Mouse (Mus musculus) kidney, adult 2 months (tissue): Measurements from ENCODE around the gene Slit3. TPM values are rescaled to one million over a fixed set of nuclear protein-coding genes. Genes with fewer than 3 reads are reported as not detected.

Experiments used
- DNase-seq: peaks from one replicate; pipeline ENCODE4 v3.0.0; 2021
- H3K27ac ChIP-seq: fragments of 200-500 bp; 2 replicates; pipeline ENCODE4 v1.5.1; 2012; ENCODE audit warnings: low read depth, low read length, control low read depth, inconsistent platforms; ENCODE audit not compliant: insufficient read depth
- H3K27me3 ChIP-seq: fragments of 200-500 bp; replicated peaks from 2 replicates; pipeline ENCODE4 v1.6.1; 2012; ENCODE audit warnings: mild to moderate bottlenecking, moderate library complexity, low read length, inconsistent platforms; ENCODE audit not compliant: control insufficient read depth, insufficient read depth
- H3K36me3 ChIP-seq: fragments of 200-500 bp; 2 replicates; pipeline ENCODE4 v1.6.1; 2012; ENCODE audit warnings: mild to moderate bottlenecking, moderate library complexity, low read length, inconsistent platforms; ENCODE audit not compliant: control insufficient read depth, insufficient read depth
- H3K4me1 ChIP-seq: fragments of 200-500 bp; 2 replicates; pipeline ENCODE4 v1.6.1; 2011; ENCODE audit warnings: low read length; ENCODE audit not compliant: control insufficient read depth, insufficient read depth
- H3K4me3 ChIP-seq: fragments of 200-500 bp; 2 replicates; pipeline ENCODE4 v1.5.1; 2011; ENCODE audit warnings: mild to moderate bottlenecking, low read depth, low read length, control low read depth; ENCODE audit not compliant: insufficient read depth
- CTCF ChIP-seq: fragments of 200-500 bp; conservative IDR thresholded peaks from 2 replicates; pipeline ENCODE4 v1.5.1; 2011; ENCODE audit warnings: low read depth, mild to moderate bottlenecking, control low read depth, low read length, moderate library complexity, mixed read lengths; ENCODE audit not compliant: insufficient read depth, insufficient read length
- POLR2A ChIP-seq: fragments of 200-500 bp; IDR thresholded peaks from one replicate; pipeline ENCODE4 v1.6.1; 2011; ENCODE audit warnings: low read depth, low read length, control low read depth
- WGBS: fragments of 180-500 bp; shearing (Covaris S2); methylation state at CpG from one replicate; pipeline ENCODE4 v1.1.7; 2018; 5-methylcytosine and 5-hydroxymethylcytosine counted together
- polyA plus RNA-seq: library from polyadenylated mRNA; depleted of rRNA; stranded (reverse); fragments of >200 nt; gene quantifications from 2 replicates; pipeline ENCODE4 v1.2.3, GENCODE M21; 2012

The Slit3 gene
- polyA plus RNA-seq, 1 experiment, result 8.4 TPM

GRCm38 (mm10) chr11:35210728-35211682, 90.0 kb downstream of the Slit3 start:
- Histone ChIP-seq H3K27me3 (no peaks in the 10 kb centered on the region), H3K4me3 (no peak overlapping the region), H3K36me3 (no peaks in the 10 kb centered on the region), H3K4me1 (no peaks in the 10 kb centered on the region), H3K27ac (no peak overlapping the region)
- WGBS, result 66% methylated on average over 14 of the region's 14 CpGs
- TF ChIP-seq POLR2A, result no peak
- no peak for DNase-seq

GRCm38 (mm10) chr11:35224025-35224424, 103.0 kb downstream of the Slit3 start:
- Histone ChIP-seq H3K4me3 (no peak overlapping the region), H3K4me1 (peaks cover 4% of the 10 kb centered on the region; the same call in 1 of the 2 replicates), H3K36me3 (no peaks in the 10 kb centered on the region), H3K27me3 (no peaks in the 10 kb centered on the region), H3K27ac (no peak overlapping the region)
- DNase-seq, result peak; percentile 61
- TF ChIP-seq POLR2A (no peak), CTCF (no peak)
- WGBS, result 12% methylated on average over 4 of the region's 4 CpGs

- H3K27ac ChIP-seq, result peak overlapping the region; percentile 42
- WGBS, result 45% methylated on average over 10 of the region's 10 CpGs
- TF ChIP-seq POLR2A (no peak), CTCF (no peak)
- DNase-seq, result peak; percentile 81
- peaks cover 12% of the 10 kb centered on the region for H3K4me1 ChIP-seq
- no peak overlapping the region for H3K4me3 ChIP-seq
- H3K27me3 ChIP-seq, result no peaks in the 10 kb centered on the region
- no peaks in the 10 kb centered on the region for H3K36me3 ChIP-seq
These were observed 110.5 kb downstream of the Slit3 start for GRCm38 (mm10) chr11:35231361-35232090.

- Histone ChIP-seq H3K27ac (peak overlapping the region; percentile 42), H3K4me3 (no peak overlapping the region), H3K4me1 (peaks cover 12% of the 10 kb centered on the region), H3K27me3 (no peaks in the 10 kb centered on the region), H3K36me3 (no peaks in the 10 kb centered on the region)
- WGBS, result 40% methylated on average over 4 of the region's 4 CpGs
- DNase-seq, result peak; percentile 78
- TF ChIP-seq CTCF (no peak), POLR2A (no peak)
These were observed 111.3 kb downstream of the Slit3 start for GRCm38 (mm10) chr11:35232321-35232720.

GRCm38 (mm10) chr11:35241379-35241778, 120.4 kb downstream of the Slit3 start:
- Histone ChIP-seq H3K27ac (no peak overlapping the region), H3K36me3 (no peaks in the 10 kb centered on the region), H3K4me1 (0 out of 2 replicates have a peak, but pooled peaks cover 3% of the 10 kb centered on the region), H3K4me3 (no peak overlapping the region), H3K27me3 (no peaks in the 10 kb centered on the region)
- TF ChIP-seq POLR2A (no peak), CTCF (no peak)
- WGBS, result 90% methylated on average over 7 of the region's 7 CpGs
- DNase-seq, result no peak

GRCm38 (mm10) chr11:35243597-35243996, 122.6 kb downstream of the Slit3 start:
- H3K4me1 ChIP-seq, result 0 out of 2 replicates have a peak, but pooled peaks cover 3% of the 10 kb centered on the region
- no peak overlapping the region for H3K4me3 ChIP-seq
- WGBS, result 98% methylated on average over 9 of the region's 9 CpGs
- no peaks in the 10 kb centered on the region for H3K36me3 ChIP-seq
- H3K27ac ChIP-seq, result no peak overlapping the region
- TF ChIP-seq POLR2A, result no peak
- no peak for TF ChIP-seq CTCF
- DNase-seq, result no peak
- H3K27me3 ChIP-seq, result no peaks in the 10 kb centered on the region

- DNase-seq, result no peak
These were observed 123.5 kb downstream of the Slit3 start for GRCm38 (mm10) chr11:35244526-35244925.

More at GRCm38 (mm10) chr11:35244526-35244925, 123.5 kb downstream of the Slit3 start:
- H3K4me3 ChIP-seq, result no peak overlapping the region
- H3K36me3 ChIP-seq, result no peaks in the 10 kb centered on the region
- no peaks in the 10 kb centered on the region for H3K27me3 ChIP-seq
- H3K4me1 ChIP-seq, result 0 out of 2 replicates have a peak, but pooled peaks cover 3% of the 10 kb centered on the region
- 84% methylated on average over 7 of the region's 7 CpGs for WGBS
- no peak overlapping the region for H3K27ac ChIP-seq
- TF ChIP-seq POLR2A (no peak), CTCF (no peak)
